Mouse (Mus musculus) cortical plate, adult 2 months (tissue): Measurements from ENCODE around the gene Hist1h2be.

Source experiments
- CTCF ChIP-seq: fragments of 200-500 bp; IDR thresholded peaks from 2 replicates; pipeline ENCODE4 v1.5.1; 2011; ENCODE audit warnings: mild to moderate bottlenecking, control low read depth, low read length; ENCODE audit not compliant: insufficient read depth; ENCODE audit errors: extremely low read depth
- POLR2A ChIP-seq: fragments of 200-500 bp; IDR thresholded peaks from 2 replicates; pipeline ENCODE4 v1.6.1; 2011; ENCODE audit warnings: mild to moderate bottlenecking, low read length, control low read depth; ENCODE audit not compliant: insufficient read depth; ENCODE audit errors: extremely low read depth

GRCm38 (mm10) chr13:23550761-23551145, 70.2 kb downstream of the Hist1h2be start:
- TF ChIP-seq POLR2A: no peak
- TF ChIP-seq CTCF: no peak
